Mouse (Mus musculus) testis, adult 2 months (tissue): ENCODE data around the gene Mmp19.
A peak's percentile ranks its signal among the peaks of the same experiment; 100 is the strongest.

ENCODE experiments used
- CTCF ChIP-seq: fragments of 200-500 bp; IDR thresholded peaks from 2 replicates; pipeline ENCODE4 v1.5.1; 2012; ENCODE audit warnings: low read depth, mild to moderate bottlenecking, inconsistent platforms, low read length, moderate library complexity; ENCODE audit not compliant: control insufficient read depth, insufficient read depth, insufficient replicate concordance
- POLR2A ChIP-seq: fragments of 200-500 bp; IDR thresholded peaks from 2 replicates; pipeline ENCODE4 v1.6.1; 2012; ENCODE audit warnings: low read depth, mild to moderate bottlenecking, inconsistent platforms, low read length, moderate library complexity; ENCODE audit not compliant: control insufficient read depth

GRCm38 (mm10) chr10:128748252-128748864, 42.4 kb upstream of the Mmp19 start:
- TF ChIP-seq POLR2A (peak; percentile 59), CTCF (no peak)
